Mouse (Mus musculus): ENCODE data around the gene Fam76a. TPM values are rescaled to one million over a fixed set of nuclear protein-coding genes. Genes with fewer than 3 reads are reported as not detected.
A peak's percentile ranks its signal among the peaks of the same experiment; 100 is the strongest.
"Not testable (repeated sequence)": the region's sequence is repeated elsewhere in the genome, so short reads cannot be mapped to it uniquely, and the experiment has no call there.

The Fam76a gene
- polyA plus RNA-seq, 1 experiment from 2014 or later: 39.3 TPM

- no peak for ATAC-seq (ENCODE audit: insufficient read depth, low FRiP score, low read depth)
- no peak overlapping the region for H3K9ac ChIP-seq
- no peak overlapping the region for H3K27ac ChIP-seq
- peaks cover 15% of the 10 kb centered on the region for H3K4me1 ChIP-seq
- 44% methylated on average over 23 of the region's 23 CpGs for WGBS
- H3K27me3 ChIP-seq (replicated peaks): no peaks in the 10 kb centered on the region
- 0 out of 2 replicates have a peak overlapping the region, but pooled peaks have one; percentile 8 for H3K4me2 ChIP-seq
- no peaks in the 10 kb centered on the region for H3K9me3 ChIP-seq
- H3K36me3 ChIP-seq: no peaks in the 10 kb centered on the region
- H3K4me3 ChIP-seq (replicated peaks): no peak overlapping the region
Observed at GRCm38 (mm10) chr4:132941012-132941729, 18.8 kb upstream of the Fam76a start.

GRCm38 (mm10) chr4:132939421-132940127 lies 17.2 kb upstream of the Fam76a start:
- WGBS: 25% methylated on average over 22 of the region's 22 CpGs
- H3K9me3 ChIP-seq: no peaks in the 10 kb centered on the region
- H3K27me3 ChIP-seq (replicated peaks): no peaks in the 10 kb centered on the region
- no peak overlapping the region for H3K4me3 ChIP-seq (replicated peaks)
- H3K4me1 ChIP-seq: peaks cover 4% of the 10 kb centered on the region; the same call in 1 of the 2 replicates
- no peak overlapping the region for H3K9ac ChIP-seq
- H3K27ac ChIP-seq: no peak overlapping the region
- peak overlapping the region; percentile 17; the same call in 1 of the 2 replicates for H3K4me2 ChIP-seq
- H3K36me3 ChIP-seq: no peaks in the 10 kb centered on the region
- no peak for ATAC-seq (ENCODE audit: insufficient read depth, low FRiP score, low read depth)

- Histone ChIP-seq H3K9me3 (no peaks in the 10 kb centered on the region), H3K4me1 (peaks cover 4% of the 10 kb centered on the region; the same call in 1 of the 2 replicates), H3K27ac (peak overlapping the region; percentile 31; the same call in 1 of the 2 replicates), H3K4me2 (0 out of 2 replicates have a peak overlapping the region, but pooled peaks have one; percentile 11), H3K27me3 (replicated peaks) (no peaks in the 10 kb centered on the region), H3K36me3 (no peaks in the 10 kb centered on the region), H3K4me3 (replicated peaks) (no peak overlapping the region), H3K9ac (no peak overlapping the region)
- 48% methylated on average over 12 of the region's 12 CpGs for WGBS
- ATAC-seq (ENCODE audit: insufficient read depth, low FRiP score, low read depth): no peak
Observed at GRCm38 (mm10) chr4:132938181-132938941, 16.0 kb upstream of the Fam76a start.

GRCm38 (mm10) chr4:132934639-132935038 lies 12.3 kb upstream of the Fam76a start:
- no peak overlapping the region for H3K27ac ChIP-seq
- WGBS: 18% methylated on average over 7 of the region's 7 CpGs
- H3K36me3 ChIP-seq: no peaks in the 10 kb centered on the region
- no peaks in the 10 kb centered on the region for H3K9me3 ChIP-seq
- peaks cover 4% of the 10 kb centered on the region; the same call in 1 of the 2 replicates for H3K4me1 ChIP-seq
- H3K27me3 ChIP-seq (replicated peaks): no peaks in the 10 kb centered on the region
- no peak overlapping the region for H3K9ac ChIP-seq
- no peak overlapping the region for H3K4me3 ChIP-seq (replicated peaks)
- no peak for ATAC-seq (ENCODE audit: insufficient read depth, low FRiP score, low read depth)
- H3K4me2 ChIP-seq: 0 out of 2 replicates have a peak overlapping the region, but pooled peaks have one; percentile 4

GRCm38 (mm10) chr4:132932752-132933404 lies 10.5 kb upstream of the Fam76a start:
- no peak for ATAC-seq (ENCODE audit: insufficient read depth, low FRiP score, low read depth)
- WGBS: 83% methylated on average over 4 of the region's 4 CpGs
- H3K4me1 ChIP-seq: no peaks in the 10 kb centered on the region

GRCm38 (mm10) chr4:132930784-132931183 lies 8.4 kb upstream of the Fam76a start:
- H3K4me1 ChIP-seq: no peaks in the 10 kb centered on the region
- H3K27me3 ChIP-seq (replicated peaks): no peaks in the 10 kb centered on the region
- 12% methylated on average over 8 of the region's 8 CpGs for WGBS
- no peak overlapping the region for H3K4me2 ChIP-seq
- no peak overlapping the region for H3K4me3 ChIP-seq (replicated peaks)
- H3K36me3 ChIP-seq: no peaks in the 10 kb centered on the region
- H3K9ac ChIP-seq: no peak overlapping the region
- H3K9me3 ChIP-seq: no peaks in the 10 kb centered on the region
- no peak overlapping the region for H3K27ac ChIP-seq
- no peak for ATAC-seq (ENCODE audit: insufficient read depth, low FRiP score, low read depth)

More at GRCm38 (mm10) chr4:132932752-132933404, 10.5 kb upstream of the Fam76a start:
- Histone ChIP-seq H3K9me3 (no peaks in the 10 kb centered on the region), H3K27ac (no peak overlapping the region), H3K4me3 (replicated peaks) (no peak overlapping the region), H3K4me2 (no peak overlapping the region), H3K9ac (no peak overlapping the region), H3K36me3 (no peaks in the 10 kb centered on the region), H3K27me3 (replicated peaks) (no peaks in the 10 kb centered on the region)

GRCm38 (mm10) chr4:132926520-132926919 lies 4.2 kb upstream of the Fam76a start:
- ATAC-seq (ENCODE audit: insufficient read depth, low FRiP score, low read depth); H3K9ac ChIP-seq; H3K9me3 ChIP-seq; H3K27ac ChIP-seq; H3K36me3 ChIP-seq; H3K4me1 ChIP-seq; H3K4me2 ChIP-seq; H3K4me3 ChIP-seq (replicated peaks); H3K27me3 ChIP-seq (replicated peaks): not testable (repeated sequence)
- 65% methylated on average over 2 of the region's 2 CpGs for WGBS

GRCm38 (mm10) chr4:132922061-132922530 lies 262 bp downstream of the Fam76a start:
- no peaks in the 10 kb centered on the region for H3K27me3 ChIP-seq (replicated peaks)
- H3K36me3 ChIP-seq: 0 out of 2 replicates have a peak, but pooled peaks cover under 1% of the 10 kb centered on the region
- WGBS: under 1% methylated on average over 46 of the region's 50 CpGs
- H3K4me3 ChIP-seq (replicated peaks): peak overlapping the region; percentile 100
- no peaks in the 10 kb centered on the region for H3K9me3 ChIP-seq
- H3K9ac ChIP-seq: peak overlapping the region; percentile 93
- H3K4me1 ChIP-seq: peaks cover 8% of the 10 kb centered on the region; the same call in 1 of the 2 replicates
- peak overlapping the region; percentile 67 for H3K4me2 ChIP-seq
- peak overlapping the region; percentile 86 for H3K27ac ChIP-seq
- ATAC-seq (ENCODE audit: insufficient read depth, low FRiP score, low read depth): peak; percentile 57

- Histone ChIP-seq H3K4me3 (replicated peaks) (peak overlapping the region; percentile 100), H3K9ac (peak overlapping the region; percentile 93), H3K9me3 (no peaks in the 10 kb centered on the region), H3K4me1 (peaks cover 8% of the 10 kb centered on the region; the same call in 1 of the 2 replicates), H3K27ac (peak overlapping the region; percentile 86; the same call in 1 of the 2 replicates), H3K36me3 (0 out of 2 replicates have a peak, but pooled peaks cover 3% of the 10 kb centered on the region), H3K4me2 (peak overlapping the region; percentile 67), H3K27me3 (replicated peaks) (no peaks in the 10 kb centered on the region)
- no peak for ATAC-seq (ENCODE audit: insufficient read depth, low FRiP score, low read depth)
- 32% methylated on average over 12 of the region's 12 CpGs for WGBS
Observed at GRCm38 (mm10) chr4:132921488-132921887, 870 bp downstream of the Fam76a start.

GRCm38 (mm10) chr4:132920171-132920570 lies 2.2 kb downstream of the Fam76a start:
- H3K4me2 ChIP-seq: no peak overlapping the region
- peaks cover 8% of the 10 kb centered on the region; the same call in 1 of the 2 replicates for H3K4me1 ChIP-seq
- H3K36me3 ChIP-seq: peaks cover 12% of the 10 kb centered on the region; the same call in 1 of the 2 replicates
- no peaks in the 10 kb centered on the region for H3K9me3 ChIP-seq
- 79% methylated on average over 4 of the region's 4 CpGs for WGBS
- no peak overlapping the region for H3K4me3 ChIP-seq (replicated peaks)
- no peak overlapping the region for H3K9ac ChIP-seq
- ATAC-seq (ENCODE audit: insufficient read depth, low FRiP score, low read depth): no peak
- H3K27ac ChIP-seq: no peak overlapping the region
- no peaks in the 10 kb centered on the region for H3K27me3 ChIP-seq (replicated peaks)

- H3K27ac ChIP-seq; ATAC-seq (ENCODE audit: insufficient read depth, low FRiP score, low read depth); H3K4me2 ChIP-seq; H3K9ac ChIP-seq; H3K27me3 ChIP-seq (replicated peaks); H3K4me3 ChIP-seq (replicated peaks); H3K4me1 ChIP-seq; H3K9me3 ChIP-seq: not testable (repeated sequence)
- peaks cover 24% of the 10 kb centered on the region; the same call in 1 of the 2 replicates for H3K36me3 ChIP-seq
- 77% methylated on average over 6 of the region's 6 CpGs for WGBS
Observed at GRCm38 (mm10) chr4:132918493-132918892, 3.9 kb downstream of the Fam76a start.
